Mouse (Mus musculus): Measurements from ENCODE around the gene Art5.
"Not testable (repeated sequence)": the region's sequence is repeated elsewhere in the genome, so short reads cannot be mapped to it uniquely, and the experiment has no call there.

The Art5 gene

DNA sequence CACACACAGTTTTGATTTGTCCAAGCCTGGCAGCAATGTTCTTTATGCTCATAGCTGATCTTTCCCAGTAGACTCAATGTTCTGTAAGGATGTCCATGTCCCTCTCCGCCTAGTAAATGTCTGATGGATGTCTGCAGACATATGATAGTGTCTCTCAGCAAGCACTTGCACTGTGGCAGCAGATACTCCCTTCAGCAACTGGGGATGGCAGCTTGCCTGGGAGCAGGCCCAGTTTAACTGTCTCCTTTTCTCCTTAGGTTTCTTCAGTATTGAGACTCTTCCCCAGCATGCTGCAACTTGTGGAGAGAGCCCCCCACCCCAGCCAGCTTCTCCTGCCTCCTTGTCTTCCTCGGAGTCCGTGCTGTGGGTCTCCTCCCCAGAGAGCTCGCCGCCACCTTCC, 27.5 kb downstream of the Art5 start:
- no peak for DNase-seq (ENCODE audit: inconsistent ontology term)

DNA sequence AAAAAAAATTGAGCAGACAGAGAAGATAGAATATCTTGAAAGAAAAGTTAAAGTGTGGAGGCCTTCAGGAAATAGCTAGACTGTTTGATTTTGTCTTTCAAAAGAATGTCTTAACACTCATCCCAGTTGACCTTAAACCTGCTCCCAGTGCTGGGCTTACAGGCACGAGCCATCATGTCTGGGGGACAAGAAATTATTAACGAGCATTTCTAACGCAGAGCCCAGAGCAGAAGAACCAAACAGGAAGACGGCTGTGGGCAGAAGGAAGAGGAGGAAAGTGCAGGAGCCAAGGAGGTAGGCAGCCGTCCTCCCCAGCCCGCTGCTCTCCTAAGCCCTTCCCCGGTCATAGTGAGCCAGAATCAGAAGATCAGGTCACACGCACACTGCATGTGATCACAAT, 29.0 kb downstream of the Art5 start:
- no peak for DNase-seq (ENCODE audit: inconsistent ontology term)

DNA sequence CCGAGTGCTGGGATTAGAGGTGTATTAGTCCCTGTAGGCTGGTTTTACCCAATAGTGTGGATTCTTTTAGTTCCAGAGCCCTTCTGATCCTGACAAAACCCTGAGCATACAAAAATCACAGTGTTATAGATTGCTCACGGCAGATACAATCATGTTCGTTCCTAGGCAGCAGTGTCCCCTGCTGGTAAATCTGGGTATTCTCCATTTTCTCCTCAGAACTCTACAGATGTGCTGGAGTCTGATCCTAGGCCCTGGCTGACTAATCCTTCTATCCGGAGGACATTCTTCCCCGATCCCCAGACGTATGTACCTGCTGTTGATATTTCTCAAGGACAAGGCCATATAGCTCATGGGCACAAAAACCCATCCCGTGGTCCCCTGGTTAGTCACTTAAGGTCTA, 30.8 kb downstream of the Art5 start:
- peak; percentile 38 for DNase-seq (ENCODE audit: inconsistent ontology term)

DNA sequence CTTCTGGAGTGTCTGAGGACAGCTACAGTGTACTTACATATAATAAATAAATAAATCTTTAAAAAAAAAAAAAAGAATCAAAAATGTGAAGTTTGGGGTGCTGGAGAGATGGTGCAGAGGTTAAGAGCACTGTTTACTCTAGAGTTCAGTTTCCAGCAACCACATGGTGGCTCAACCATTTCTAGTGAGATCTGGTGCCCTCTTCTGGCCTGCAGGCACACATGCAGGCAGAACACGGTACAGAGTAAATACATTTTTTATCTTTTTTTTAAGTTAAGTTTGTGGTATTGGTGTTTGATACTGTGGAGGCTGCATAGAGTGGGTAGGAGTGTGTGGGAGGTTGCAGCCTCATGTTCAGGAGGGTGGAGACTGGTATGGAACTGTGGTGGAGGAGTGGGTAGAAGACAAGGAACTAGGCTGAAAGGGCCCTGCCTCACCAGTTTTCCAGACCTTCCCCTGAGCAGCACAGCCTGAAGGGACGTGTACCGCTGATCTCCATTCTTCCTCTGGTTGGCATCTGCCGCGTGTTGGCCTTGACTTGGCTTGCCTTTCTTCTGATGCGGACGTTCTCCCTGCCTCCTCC, 32.5 kb downstream of the Art5 start:
- DNase-seq (ENCODE audit: inconsistent ontology term), result no peak

DNA sequence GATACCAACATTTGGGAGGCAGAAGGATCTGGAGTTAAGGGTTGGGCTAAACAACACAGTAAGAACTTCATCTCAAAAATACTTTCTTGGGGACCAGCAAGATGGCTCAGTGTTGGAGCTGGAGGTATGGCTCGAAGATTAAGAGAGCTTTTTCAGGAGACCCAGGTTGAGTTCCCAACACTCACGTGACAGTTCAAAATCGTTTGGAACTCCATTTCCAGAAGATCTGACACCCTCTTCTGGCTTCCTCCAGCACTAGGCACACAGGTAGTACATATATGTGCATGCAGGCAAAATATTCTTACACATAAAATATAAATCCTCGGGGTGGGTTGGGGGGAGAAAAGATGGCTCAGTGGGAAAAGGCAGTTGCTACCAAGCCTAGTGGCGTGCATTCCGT, 42.9 kb downstream of the Art5 start:
- DNase-seq (ENCODE audit: inconsistent ontology term), result no peak

DNA sequence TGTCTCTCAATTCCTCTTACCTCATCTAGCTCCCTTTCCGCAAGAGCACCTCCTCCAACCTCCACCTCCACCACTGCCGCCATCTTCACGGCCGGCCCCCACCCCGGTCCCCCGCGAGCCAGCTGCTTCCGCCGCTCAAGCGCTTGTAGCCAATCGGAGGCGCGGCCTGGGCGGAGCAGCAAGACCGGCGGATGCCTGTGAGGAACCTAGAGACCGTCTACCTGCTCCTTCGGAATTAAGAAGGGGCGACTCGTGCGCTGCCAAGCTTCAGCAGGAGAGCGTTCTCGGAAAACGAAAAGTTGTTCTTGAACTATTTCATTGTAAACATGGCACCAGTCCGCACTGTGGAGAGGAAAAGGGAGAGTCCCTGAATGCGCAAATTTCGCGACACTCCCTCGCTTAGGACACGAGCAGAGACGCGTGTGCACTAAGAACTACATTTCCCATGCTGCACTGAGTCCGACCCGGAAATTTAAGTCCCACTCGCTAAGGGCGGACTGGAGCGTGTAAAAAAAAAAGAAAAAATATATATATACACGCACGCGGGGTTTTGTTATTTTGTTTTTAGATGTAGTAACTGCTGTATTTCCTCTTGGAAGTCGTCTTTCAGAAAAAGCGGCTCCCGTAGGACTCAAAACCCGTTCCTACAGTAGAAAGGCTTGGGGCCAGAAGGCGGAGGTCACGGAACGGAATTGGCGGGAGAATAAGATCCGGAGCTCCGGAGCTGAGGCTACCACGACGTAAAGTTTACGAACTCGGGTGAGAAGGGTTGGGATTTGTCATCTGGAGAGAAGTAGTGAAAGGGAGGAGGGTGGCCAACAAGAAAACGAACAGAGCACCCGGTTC, 44.0 kb downstream of the Art5 start, which contains the start of the genes Rnf121, Xndc1 and Xntrpc:
Rnf121 (minus strand) TSS at position 424 of the 846 bp plus-strand sequence.
Xndc1 (plus strand) TSS at position 466 of the 846 bp plus-strand sequence.
Xntrpc (plus strand) TSS at position 668 of the 846 bp plus-strand sequence.
- DNase-seq (ENCODE audit: inconsistent ontology term), result peak; percentile 94

DNA sequence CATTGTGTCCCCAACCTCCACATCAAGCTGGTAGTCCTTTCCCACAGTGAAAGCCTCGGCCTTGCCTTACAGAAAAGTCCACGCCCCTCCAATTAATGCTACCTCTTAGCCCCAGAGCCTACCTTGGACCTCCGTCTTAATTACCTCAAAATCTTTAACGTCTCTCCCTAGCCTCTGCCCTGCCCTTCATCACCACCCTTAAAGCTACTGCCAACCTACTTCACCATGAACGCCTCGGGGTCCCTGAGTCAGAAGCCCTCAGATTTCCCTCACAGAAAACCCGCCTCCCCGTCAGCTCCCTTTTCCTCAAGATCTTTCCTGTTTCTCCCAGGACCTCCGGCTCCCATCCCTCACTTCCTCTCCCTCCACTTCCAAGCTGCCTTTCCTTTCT, 44.6 kb downstream of the Art5 start:
- DNase-seq (ENCODE audit: inconsistent ontology term), result no peak

DNA sequence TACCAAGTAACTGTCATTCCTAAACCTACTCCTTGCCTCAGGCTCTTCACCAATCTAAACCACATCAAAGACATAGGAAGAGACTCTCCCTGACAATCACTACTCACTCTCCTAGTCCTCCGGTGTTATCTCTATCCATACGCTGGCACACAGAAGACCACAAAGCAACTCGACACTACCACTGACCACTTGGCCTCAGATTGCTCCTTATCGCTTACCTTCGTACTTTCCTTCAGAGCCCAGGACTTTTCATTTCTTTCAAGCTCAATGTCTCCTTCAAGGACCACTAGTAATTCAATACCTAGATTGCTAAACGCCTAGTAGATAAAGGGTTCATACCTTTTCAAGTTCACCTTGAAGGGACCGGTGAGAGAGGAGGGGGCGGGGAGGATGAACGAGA, 45.4 kb downstream of the Art5 start:
- no peak for DNase-seq (ENCODE audit: inconsistent ontology term)

DNA sequence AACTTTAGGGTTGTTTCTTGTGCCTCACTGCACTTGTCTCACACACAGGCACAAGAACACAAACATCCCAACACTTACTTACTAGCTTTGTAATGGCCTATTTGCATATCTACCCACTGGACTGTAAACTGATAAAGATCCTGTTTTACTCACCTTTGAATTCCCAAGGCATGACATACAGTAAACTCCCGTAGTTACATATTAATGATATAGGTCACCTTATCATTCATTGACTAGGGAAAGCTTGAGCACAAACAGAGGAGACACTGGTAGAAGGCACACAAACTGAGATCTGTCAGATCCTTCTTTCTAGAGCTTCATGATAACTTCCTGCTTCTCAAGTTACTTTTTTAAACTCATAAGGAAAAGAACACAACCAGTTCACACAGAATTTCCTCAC, 47.1 kb downstream of the Art5 start:
- no peak for DNase-seq (ENCODE audit: inconsistent ontology term)

DNA sequence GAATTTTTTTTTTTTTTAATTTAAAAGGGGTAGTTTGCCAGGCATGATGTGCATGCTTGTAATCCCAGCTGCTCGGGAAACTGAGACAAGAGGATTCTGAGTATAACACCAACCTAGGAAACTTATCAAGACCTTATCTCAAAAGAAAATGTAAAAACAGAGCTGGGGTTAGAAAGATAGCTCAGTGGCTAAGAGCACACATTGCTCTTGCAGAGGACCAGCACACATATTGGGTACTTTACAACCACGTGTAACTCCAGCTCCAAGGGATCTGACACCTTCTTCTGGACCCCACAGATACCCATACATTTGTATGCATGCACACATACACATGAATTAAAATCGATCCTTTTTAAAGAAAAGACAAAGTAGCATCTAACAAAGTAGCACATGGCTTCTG, 47.9 kb downstream of the Art5 start:
- DNase-seq (ENCODE audit: inconsistent ontology term), result no peak

DNA sequence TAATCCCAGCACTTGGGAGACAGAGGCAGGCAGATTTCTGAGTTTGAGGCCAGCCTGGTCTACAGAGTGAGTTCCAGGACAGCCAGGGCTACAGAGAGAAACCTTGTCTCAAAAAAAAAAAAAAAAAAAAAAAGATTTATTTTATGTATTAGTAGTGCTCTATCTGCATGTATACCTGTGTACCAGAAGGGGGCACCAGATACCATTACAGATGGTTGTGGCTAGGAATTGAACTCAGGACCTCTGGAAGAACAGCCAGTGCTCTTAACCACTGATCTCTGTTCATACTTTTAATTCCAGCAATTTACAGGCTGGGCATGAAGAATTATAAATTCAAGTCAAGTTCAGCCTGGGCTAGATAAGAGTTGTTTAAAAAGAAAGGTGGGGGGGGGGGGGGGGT, 60.8 kb downstream of the Art5 start:
- DNase-seq (ENCODE audit: inconsistent ontology term), result not testable (repeated sequence)

All from Muller cell, postnatal 12 days (primary cell).